9 mouse cellular contexts compared by ENCODE assay signal in genomic region chr1:19206194-19206593, GRCm38 (mm10). TPM values are rescaled to one million over a fixed set of nuclear protein-coding genes. Genes with fewer than 3 reads are reported as not detected.
DNase-seq lines count a peak whose midpoint lies in the region; ATAC-seq and TF ChIP-seq lines count a peak whose summit lies in the region.
"Had no signal": no experiment of that assay in that cellular context is flagged by ENCODE, and none has a peak within 500 bp of the region (broad histone marks: within the 10 kb centered on the region; RNA-seq: fewer than 3 reads in every experiment).

No protein-coding gene starts in this region.

- no peak for TF ChIP-seq POLR2A in limb, embryonic 14.5 days (IDR thresholded peaks at IDR 0.05; ENCODE audit: borderline replicate concordance, extremely low read depth, insufficient read depth, insufficient read length)

- H3K9ac ChIP-seq in embryonic facial prominence, embryonic 14.5 days (ENCODE audit: low read depth, low read length) = no peak overlapping the region
- 0 out of 2 replicates have a peak overlapping the region, but pooled peaks have one; percentile 34 for H3K9ac ChIP-seq in limb, embryonic 14.5 days (ENCODE audit: low read depth, low read length, severe bottlenecking)

- H3K4me1 ChIP-seq in embryonic facial prominence, embryonic 14.5 days (ENCODE audit: control insufficient read depth, insufficient read depth, low read length) = no peaks in the 10 kb centered on the region
- no peaks in the 10 kb centered on the region for H3K4me1 ChIP-seq in limb, embryonic 14.5 days (ENCODE audit: control insufficient read depth, insufficient read depth, low read length)

- no peak overlapping the region; the same call in 1 of the 2 replicates for H3K27ac ChIP-seq in embryonic facial prominence, embryonic 14.5 days (replicated peaks; ENCODE audit: low read depth, low read length)
- H3K27ac ChIP-seq in limb, embryonic 14.5 days (replicated peaks; ENCODE audit: low read depth, low read length) = no peak overlapping the region

- peak overlapping the region; percentile 64 for H3K4me2 ChIP-seq in embryonic facial prominence, embryonic 14.5 days (ENCODE audit: low read depth, low read length)
- peak overlapping the region; percentile 62; the same call in 1 of the 2 replicates for H3K4me2 ChIP-seq in limb, embryonic 14.5 days (replicated peaks; ENCODE audit: low read depth, low read length, severe bottlenecking)

- peak overlapping the region; percentile 42 for H3K4me3 ChIP-seq in embryonic facial prominence, embryonic 14.5 days (ENCODE audit: low read depth, low read length)
- peak overlapping the region; percentile 36 for H3K4me3 ChIP-seq in limb, embryonic 14.5 days (replicated peaks; ENCODE audit: low read length)

- peak; percentile 57 to 72 for DNase-seq in cerebellum, postnatal 10 days
- DNase-seq in 416B (ENCODE audit: low read depth) = peak; percentile 14
- peak; percentile 84 for DNase-seq in embryonic facial prominence, embryonic 14.5 days (ENCODE audit: low spot score)
- DNase-seq in limb, embryonic 14.5 days (ENCODE audit: low spot score) = peak; percentile 72
- DNase-seq in cerebellum, adult 9-11 months = no peak
- no peak for DNase-seq in left cerebral cortex, adult 11 months (ENCODE audit: low spot score)
- no peak for DNase-seq in B cell, adult 2 months

- no peaks in the 10 kb centered on the region for H3K36me3 ChIP-seq in embryonic facial prominence, embryonic 14.5 days (ENCODE audit: control insufficient read depth, insufficient read depth, low read length)
- no peaks in the 10 kb centered on the region for H3K36me3 ChIP-seq in limb, embryonic 14.5 days (ENCODE audit: control insufficient read depth, insufficient read depth, low read length)

- H3K27me3 ChIP-seq in embryonic facial prominence, embryonic 14.5 days (replicated peaks; ENCODE audit: control insufficient read depth, insufficient read depth, low read length) = peaks cover 30% of the 10 kb centered on the region
- H3K27me3 ChIP-seq in limb, embryonic 14.5 days (ENCODE audit: control insufficient read depth, insufficient read depth, low read length) = peaks cover 25% of the 10 kb centered on the region

- no peak for ATAC-seq in cerebellum, adult (ENCODE audit: insufficient number of reproducible peaks, low FRiP score, low TSS enrichment)
- ATAC-seq in embryonic facial prominence, embryonic 14.5 days (ENCODE audit: low read depth) = no peak
- ATAC-seq in limb, embryonic 14.5 days (ENCODE audit: low FRiP score, low read depth) = 0 out of 2 replicates have a peak, but pooled peaks have one; percentile 27

- H3K9me3 ChIP-seq in embryonic facial prominence, embryonic 14.5 days (ENCODE audit: control insufficient read depth, low read length) = no peaks in the 10 kb centered on the region
- H3K9me3 ChIP-seq in limb, embryonic 14.5 days (ENCODE audit: control insufficient read depth, low read length) = no peaks in the 10 kb centered on the region

- 2% methylated on average over 7 of the region's 7 CpGs for WGBS in embryonic facial prominence, embryonic 14.5 days
- 2% methylated on average over 7 of the region's 7 CpGs for WGBS in limb, embryonic 14.5 days

RNA-seq across cellular contexts. Expression of gene Tfap2b, which starts 2.5 kb away (rescaled TPM):
- polyA plus RNA-seq in embryonic facial prominence, embryonic 14.5 days (2014; fragmentation: Nextera tagmentation; extraction: Ambion mirVana) = 15.1 and 20.3 TPM in 2 replicates
- 43.2 and 64.9 TPM in 2 replicates for polyA plus RNA-seq in limb, embryonic 14.5 days (2012; rRNA removed)
- 42.4 and 52.7 TPM in 2 replicates for polyA plus RNA-seq in limb, embryonic 14.5 days (2014; fragmentation: Nextera tagmentation; extraction: Ambion mirVana)
- polyA plus RNA-seq: C2C12 had no signal

Comparison
In these comparisons a context has a peak if more than half of its experiments do, and no peak if none do; other contexts are left out.
1. DNase-seq: peak in cerebellum, postnatal 10 days (2 of 2), 416B (single experiment), embryonic facial prominence, embryonic 14.5 days (single experiment) and limb, embryonic 14.5 days (single experiment); none in cerebellum, adult 9-11 months (single experiment), left cerebral cortex, adult 11 months (single experiment) and B cell, adult 2 months (0 of 2).